Mouse (Mus musculus) CD4-positive, CD25-positive, alpha-beta regulatory T cell, adult 9 weeks (primary cell): ENCODE data around the gene Dhps. TPM values are rescaled to one million over a fixed set of nuclear protein-coding genes. Genes with fewer than 3 reads are reported as not detected.

Source experiments
- polyA plus RNA-seq: library from polyadenylated mRNA; unstranded; fragments of 100-300 nt; shearing (Covaris generic); gene quantifications from one replicate; pipeline ENCODE4 v1.2.1, GENCODE M21; 2017

Gene Dhps
- 57.7 TPM for polyA plus RNA-seq

GRCm38 (mm10) chr8:85071514-85072281 lies at the start of gene Dhps:
Gene Dhps (plus strand): TSS chr8:85071757.

GRCm38 (mm10) chr8:85025098-85025932 lies 46.2 kb upstream of the Dhps start, which contains the start of gene Asna1:
Gene Asna1 (minus strand): TSS chr8:85025281.

GRCm38 (mm10) chr8:85026670-85027515 lies 44.7 kb upstream of the Dhps start, which contains the start of gene Trir:
Gene Trir (plus strand): TSS chr8:85026823.

GRCm38 (mm10) chr8:85036718-85037365 lies 34.7 kb upstream of the Dhps start, which contains the start of gene Tnpo2:
Gene Tnpo2 (plus strand): TSS chr8:85036915.

GRCm38 (mm10) chr8:85059879-85060616 lies 11.5 kb upstream of the Dhps start, which contains the start of gene Fbxw9:
Gene Fbxw9 (plus strand): TSS chr8:85060055.

GRCm38 (mm10) chr8:85067982-85068381 lies 3.6 kb upstream of the Dhps start, which contains the start of gene Gm5741:
Gene Gm5741 (minus strand): TSS chr8:85067982.

GRCm38 (mm10) chr8:85080532-85081215 lies 9.1 kb downstream of the Dhps start, which contains the start of gene Wdr83os:
Gene Wdr83os (plus strand): TSS chr8:85080740.

GRCm38 (mm10) chr8:85081216-85081555 lies 9.6 kb downstream of the Dhps start, which contains the start of gene Wdr83:
Gene Wdr83 (minus strand): TSS chr8:85081306.

GRCm38 (mm10) chr8:85083108-85083813 lies 11.7 kb downstream of the Dhps start, which contains the start of gene Man2b1:
Gene Man2b1 (plus strand): TSS chr8:85083270.

GRCm38 (mm10) chr8:85122995-85123394 lies 51.4 kb downstream of the Dhps start, which contains the start of gene Zfp791:
Gene Zfp791 (minus strand): TSS chr8:85123095.

Other genes with a start within 250 kb of the Dhps start
- 7.8 TPM for gene Dand5, start 248.9 kb upstream of the Dhps start, polyA plus RNA-seq
- gene Gadd45gip1, start 240.2 kb upstream of the Dhps start, polyA plus RNA-seq, result 20.8 TPM
- gene Rad23a, start 231.1 kb upstream of the Dhps start, polyA plus RNA-seq, result 200 TPM
- 494 TPM for gene Calr, start 224.8 kb upstream of the Dhps start, polyA plus RNA-seq
- gene Farsa, start 214.8 kb upstream of the Dhps start, polyA plus RNA-seq, result 110 TPM
- gene Syce2, start 199.6 kb upstream of the Dhps start, polyA plus RNA-seq, result 7.1 TPM
- gene Gcdh, start 177.8 kb upstream of the Dhps start, polyA plus RNA-seq, result 38.4 TPM
- 0.60 TPM for gene Klf1, start 169.8 kb upstream of the Dhps start, polyA plus RNA-seq
- 22.3 TPM for gene Dnase2a, start 163.2 kb upstream of the Dhps start, polyA plus RNA-seq
- 1.3 TPM for gene Mast1, start 134.4 kb upstream of the Dhps start, polyA plus RNA-seq
- gene Rtbdn, start 124.8 kb upstream of the Dhps start, polyA plus RNA-seq, result not detected
- gene Gm49661, start 102.3 kb upstream of the Dhps start, polyA plus RNA-seq, result not detected
- 233 TPM for gene Prdx2, start 102.2 kb upstream of the Dhps start, polyA plus RNA-seq
- gene Rnaseh2a, start 102.0 kb upstream of the Dhps start, polyA plus RNA-seq, result 108 TPM
- 339 TPM for gene Junb, start 93.0 kb upstream of the Dhps start, polyA plus RNA-seq
- 4.4 TPM for gene Hook2, start 81.2 kb upstream of the Dhps start, polyA plus RNA-seq
- gene Best2, start 57.2 kb upstream of the Dhps start, polyA plus RNA-seq, result not detected
- 60.6 TPM for gene Asna1, start 46.5 kb upstream of the Dhps start, polyA plus RNA-seq
- 122 TPM for gene Trir, start 44.9 kb upstream of the Dhps start, polyA plus RNA-seq
- 51.4 TPM for gene Tnpo2, start 34.8 kb upstream of the Dhps start, polyA plus RNA-seq
- 10.1 TPM for gene Fbxw9, start 11.7 kb upstream of the Dhps start, polyA plus RNA-seq
- 2.5 TPM for gene Gm5741, start 3.8 kb upstream of the Dhps start, polyA plus RNA-seq
- 190 TPM for gene Wdr83os, start 9.0 kb downstream of the Dhps start, polyA plus RNA-seq
- gene Wdr83, start 9.5 kb downstream of the Dhps start, polyA plus RNA-seq, result 46.6 TPM
- 167 TPM for gene Man2b1, start 11.5 kb downstream of the Dhps start, polyA plus RNA-seq
- gene Zfp791, start 51.3 kb downstream of the Dhps start, polyA plus RNA-seq, result not detected
- gene Cks1brt, start 80.2 kb downstream of the Dhps start, polyA plus RNA-seq, result not detected
- gene Olfr371, start 154.2 kb downstream of the Dhps start, polyA plus RNA-seq, result not detected
- 29.8 TPM for gene Orc6, start 227.9 kb downstream of the Dhps start, polyA plus RNA-seq
- 120 TPM for gene Vps35, start 228.0 kb downstream of the Dhps start, polyA plus RNA-seq